ENCODE assay signal across 19 mouse cellular contexts in genomic region chr9:87198036-87198435, GRCm38 (mm10). TPM values are rescaled to one million over a fixed set of nuclear protein-coding genes. Genes with fewer than 3 reads are reported as not detected.
"Had no signal": no experiment of that assay in that cellular context is flagged by ENCODE, and none has a peak within 500 bp of the region (broad histone marks: within the 10 kb centered on the region; RNA-seq: fewer than 3 reads in every experiment).

No protein-coding gene starts in this region.

- H3K4me3 ChIP-seq: layer of hippocampus, adult 2 months; limb, embryonic 12.5 days; liver, embryonic 13.5 days; lung, embryonic 15.5 days; megakaryocyte, embryonic 14.5 days; midbrain, embryonic 15.5 days; neural tube, embryonic 13.5 days had no signal

- H3K27me3 ChIP-seq: limb, embryonic 12.5 days; liver, embryonic 13.5 days; lung, embryonic 15.5 days; megakaryocyte, embryonic 14.5 days; midbrain, embryonic 15.5 days; neural tube, embryonic 13.5 days had no signal

- H3K27ac ChIP-seq: layer of hippocampus, adult 2 months; limb, embryonic 12.5 days; liver, embryonic 13.5 days; lung, embryonic 15.5 days; macrophage; midbrain, embryonic 15.5 days; neural tube, embryonic 13.5 days had no signal

- H3K4me1 ChIP-seq: limb, embryonic 12.5 days; liver, embryonic 13.5 days; lung, embryonic 15.5 days; midbrain, embryonic 15.5 days; neural tube, embryonic 13.5 days had no signal

- DNase-seq: kidney, postnatal 10 days; kidney, postnatal 4 days; liver; liver, embryonic 13.5 days; liver, postnatal 0 days; lung, postnatal 14 days; retina, postnatal 1 day; right cerebral cortex, postnatal 4 days; spleen, adult 18-20 months; thymus, adult 2 months; thymus, postnatal 25 days had no signal

- ATAC-seq: liver, postnatal 0 days; midbrain, embryonic 15.5 days had no signal

RNA-seq across cellular contexts. Expression of gene Mrap2, which starts 53.9 kb away (rescaled TPM):
- polyA plus RNA-seq: liver, embryonic 13.5 days; liver, postnatal 0 days; macrophage; stomach, embryonic 14.5 days had no signal
